Comparison of ENCODE assay signal across 15 mouse cellular contexts in the genomic region with DNA sequence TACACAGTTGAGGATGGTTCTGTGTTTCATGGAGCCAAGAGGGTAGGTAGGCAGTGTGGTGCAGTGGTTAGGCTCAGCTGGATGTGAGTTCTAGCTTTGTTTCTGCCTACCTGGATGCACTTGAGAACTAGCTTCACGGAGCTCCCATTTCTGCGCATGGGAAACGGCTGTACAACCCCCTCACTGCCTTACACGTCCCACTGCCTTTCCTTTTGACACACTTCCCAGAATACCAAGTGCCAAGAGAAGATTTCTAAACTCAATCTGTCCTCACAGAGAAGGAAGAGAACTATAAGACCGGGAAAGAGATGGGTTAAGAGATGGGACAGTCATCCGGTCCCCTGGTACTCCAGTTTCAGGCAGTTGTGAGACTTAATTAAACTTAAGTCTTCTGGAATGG.
"Had no signal": no experiment of that assay in that cellular context is flagged by ENCODE, and none has a peak within 500 bp of the region (broad histone marks: within the 10 kb centered on the region; RNA-seq: fewer than 3 reads in every experiment).

No protein-coding gene starts in this region.

- H3K4me3 ChIP-seq: layer of hippocampus, adult 2 months; left cerebral cortex, adult 2 months; liver, embryonic 13.5 days; stomach, embryonic 15.5 days had no signal

- H3K27me3 ChIP-seq: liver, embryonic 13.5 days; stomach, embryonic 15.5 days had no signal

- H3K36me3 ChIP-seq: liver, embryonic 13.5 days; stomach, embryonic 15.5 days had no signal

- ATAC-seq: intestine, embryonic 16.5 days had no signal

- H3K9ac ChIP-seq: liver, embryonic 13.5 days; stomach, embryonic 15.5 days had no signal

- H3K9me3 ChIP-seq: liver, embryonic 13.5 days; stomach, embryonic 15.5 days had no signal

- H3K4me2 ChIP-seq: liver, embryonic 13.5 days; midbrain, embryonic 11.5 days; stomach, embryonic 15.5 days had no signal

- H3K27ac ChIP-seq: layer of hippocampus, adult 2 months; left cerebral cortex, adult 2 months; liver, embryonic 13.5 days; stomach, embryonic 15.5 days had no signal

- DNase-seq: kidney, adult 18-20 months; kidney, adult 9 months; kidney, postnatal 14 days; layer of hippocampus, adult 9-11 months; liver, embryonic 13.5 days; lung, adult 2 months; lung, postnatal 14 days; lung, postnatal 4 days; midbrain, embryonic 14.5 days; right cerebral cortex, postnatal 14 days had no signal
